Mouse (Mus musculus) heart, embryonic 14.5 days (tissue): ENCODE data around the gene Gm20696. TPM values are rescaled to one million over a fixed set of nuclear protein-coding genes. Genes with fewer than 3 reads are reported as not detected.

Source experiments
- ATAC-seq: fragments of 200-750 bp; cut with Nextera tagmentation; 2 replicates; pipeline ENCODE4 v1.8.0; 2017; ENCODE audit warnings: low read depth, moderate TSS enrichment; ENCODE audit not compliant: insufficient number of reproducible peaks, insufficient read depth, low FRiP score
- H3K27ac ChIP-seq, 2 experiments: fragments of 200-500 bp in 1 of 2; fragments of 300-500 bp in 1 of 2; sonication (generic) in 1 of 2; replicated peaks in 1 of 2; 2 replicates each; pipeline ENCODE4 v1.5.1; 2012 to 2014; ENCODE audit warnings: low read depth in 2 of 2, low read length in 2 of 2, control low read depth in 1 of 2, mild to moderate bottlenecking in 1 of 2, mixed read lengths in 1 of 2; ENCODE audit not compliant: control insufficient read depth in 1 of 2, insufficient read depth in 1 of 2
- H3K27me3 ChIP-seq: fragments of 300-500 bp; sonication (generic); 2 replicates; pipeline ENCODE4 v1.6.1; 2014; ENCODE audit warnings: mild to moderate bottlenecking, low read length, control low read depth; ENCODE audit not compliant: control insufficient read depth, insufficient read depth
- H3K36me3 ChIP-seq: fragments of 300-500 bp; sonication (generic); 2 replicates; pipeline ENCODE4 v1.6.1; 2014; ENCODE audit warnings: mild to moderate bottlenecking, control low read depth, low read length, mixed read lengths; ENCODE audit not compliant: control insufficient read depth, insufficient read depth
- H3K4me1 ChIP-seq, 2 experiments: fragments of 200-500 bp in 1 of 2; fragments of 300-500 bp in 1 of 2; sonication (generic) in 1 of 2; 2 replicates each; pipeline ENCODE4 v1.6.1; 2012 to 2014; ENCODE audit warnings: low read length in 2 of 2, control low read depth in 1 of 2, mixed read lengths in 1 of 2; ENCODE audit not compliant: control insufficient read depth in 2 of 2, insufficient read depth in 2 of 2
- H3K4me2 ChIP-seq: fragments of 300-500 bp; sonication (generic); 2 replicates; pipeline ENCODE4 v1.6.1; 2014; ENCODE audit warnings: mild to moderate bottlenecking, low read length
- H3K4me3 ChIP-seq, 2 experiments: fragments of 200-500 bp in 1 of 2; fragments of 300-500 bp in 1 of 2; sonication (generic) in 1 of 2; 2 replicates each; pipeline ENCODE4 v1.5.1; 2012 to 2014; ENCODE audit warnings: low read length in 2 of 2, mild to moderate bottlenecking in 2 of 2, control low read depth in 1 of 2, low read depth in 1 of 2, moderate library complexity in 1 of 2; ENCODE audit not compliant: control insufficient read depth in 1 of 2, insufficient read depth in 1 of 2
- H3K9ac ChIP-seq: fragments of 300-500 bp; sonication (generic); 2 replicates; pipeline ENCODE4 v1.6.1; 2014; ENCODE audit warnings: mild to moderate bottlenecking, low read length
- H3K9me3 ChIP-seq: fragments of 300-500 bp; sonication (generic); 2 replicates; pipeline ENCODE4 v1.6.1; 2016; ENCODE audit warnings: low read length, control low read depth; ENCODE audit not compliant: control insufficient read depth
- WGBS: fragments of 180-500 bp; shearing (Covaris S2); extraction: QIAGEN DNeasy Blood & Tissue Kit; methylation state at CpG from one replicate; pipeline ENCODE4 v1.1.7; 2014; 5-methylcytosine and 5-hydroxymethylcytosine counted together
- polyA plus RNA-seq: library from polyadenylated mRNA; unstranded; fragments of >200 nt; fragmentation: Nextera tagmentation; extraction: Ambion mirVana; gene quantifications from 2 replicates; pipeline ENCODE4 v1.2.1, GENCODE M21; 2014

Gene Gm20696
- polyA plus RNA-seq, 1 experiment from 2014 or later: 3.9 TPM

DNA sequence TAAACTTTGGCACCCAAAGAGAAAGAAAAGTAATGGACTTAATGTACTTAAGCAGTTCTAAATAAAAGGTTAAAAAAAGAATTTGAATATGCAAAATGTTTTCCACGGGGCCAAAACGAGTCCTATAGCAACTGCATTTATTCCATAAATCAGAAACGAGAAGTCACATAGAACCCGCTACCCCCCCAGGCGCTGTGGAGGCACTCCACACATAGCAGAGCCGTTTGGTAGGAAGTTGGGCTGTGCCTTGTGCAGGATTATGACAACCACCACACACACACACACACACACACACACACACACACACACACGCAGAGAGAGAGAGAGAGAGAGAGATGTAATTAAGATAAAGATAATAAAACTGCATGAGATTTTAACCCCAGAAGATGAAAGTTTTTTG, 46.1 kb downstream of the Gm20696 start:
- Histone ChIP-seq H3K9me3 (no peaks in the 10 kb centered on the region), H3K9ac (no peak overlapping the region), H3K4me3 (no peak overlapping the region), H3K27ac (no peak overlapping the region), H3K27me3 (no peaks in the 10 kb centered on the region), H3K36me3 (no peaks in the 10 kb centered on the region), H3K4me1 (peaks cover 0 to 2% of the 10 kb centered on the region in 2 experiments; a peak in 2 of 4 replicates), H3K4me2 (no peak overlapping the region)
- no peak for ATAC-seq
- WGBS: 85% methylated on average over 7 of the region's 7 CpGs

DNA sequence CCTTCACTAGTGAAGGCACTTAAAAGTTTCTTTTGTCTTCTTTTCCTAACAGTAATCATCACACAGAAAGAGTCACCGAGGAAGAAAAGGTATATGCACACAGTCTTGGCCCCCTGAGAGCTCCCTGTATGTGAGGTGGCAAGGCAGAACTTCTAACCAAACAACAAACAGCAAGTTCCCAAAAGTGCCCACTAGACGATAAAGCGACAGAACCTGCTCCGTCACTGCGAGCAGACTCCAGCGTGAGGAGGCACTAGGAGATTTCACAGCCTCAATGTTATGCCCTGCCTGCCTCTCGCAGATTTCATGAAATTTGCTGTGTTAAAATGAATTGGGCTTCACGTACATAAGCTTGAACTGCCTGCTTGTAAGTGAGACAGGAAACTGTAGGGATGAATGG, 46.6 kb downstream of the Gm20696 start:
- no peak overlapping the region for H3K4me3 ChIP-seq
- H3K4me2 ChIP-seq: no peak overlapping the region
- no peaks in the 10 kb centered on the region for H3K27me3 ChIP-seq
- H3K9me3 ChIP-seq: no peaks in the 10 kb centered on the region
- no peaks in the 10 kb centered on the region for H3K36me3 ChIP-seq
- WGBS: 42% methylated on average over 8 of the region's 8 CpGs
- peaks cover 3 to 6% of the 10 kb centered on the region in 2 experiments; a peak in 3 of 4 replicates for H3K4me1 ChIP-seq
- no peak overlapping the region for H3K27ac ChIP-seq
- H3K9ac ChIP-seq: no peak overlapping the region
- ATAC-seq: no peak

DNA sequence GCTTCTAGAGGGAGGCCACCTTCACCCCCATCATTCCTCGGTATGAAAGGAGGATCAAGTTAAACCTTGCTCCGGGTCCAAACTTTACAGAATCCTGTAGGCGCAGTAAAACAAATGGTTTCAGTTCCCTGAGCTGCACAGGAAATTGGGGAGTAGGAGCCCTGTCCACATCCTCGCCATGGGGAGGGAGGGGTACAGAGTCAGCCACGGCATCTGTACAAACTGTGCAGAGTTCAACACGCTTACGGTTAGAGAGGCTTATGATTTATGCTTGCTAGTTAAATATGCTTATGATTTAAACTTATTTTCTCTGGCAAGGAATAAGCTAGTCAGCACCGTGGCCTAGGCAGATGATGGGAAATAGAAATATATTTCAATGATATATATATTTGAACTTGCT, 47.1 kb downstream of the Gm20696 start:
- Histone ChIP-seq H3K4me3 (no peak overlapping the region), H3K9ac (no peak overlapping the region), H3K4me2 (no peak overlapping the region), H3K36me3 (no peaks in the 10 kb centered on the region), H3K4me1 (peaks cover 8 to 10% of the 10 kb centered on the region in 2 experiments; a peak in 3 of 4 replicates), H3K27me3 (no peaks in the 10 kb centered on the region), H3K27ac (no peak overlapping the region), H3K9me3 (no peaks in the 10 kb centered on the region)
- WGBS: 69% methylated on average over 8 of the region's 8 CpGs
- no peak for ATAC-seq

DNA sequence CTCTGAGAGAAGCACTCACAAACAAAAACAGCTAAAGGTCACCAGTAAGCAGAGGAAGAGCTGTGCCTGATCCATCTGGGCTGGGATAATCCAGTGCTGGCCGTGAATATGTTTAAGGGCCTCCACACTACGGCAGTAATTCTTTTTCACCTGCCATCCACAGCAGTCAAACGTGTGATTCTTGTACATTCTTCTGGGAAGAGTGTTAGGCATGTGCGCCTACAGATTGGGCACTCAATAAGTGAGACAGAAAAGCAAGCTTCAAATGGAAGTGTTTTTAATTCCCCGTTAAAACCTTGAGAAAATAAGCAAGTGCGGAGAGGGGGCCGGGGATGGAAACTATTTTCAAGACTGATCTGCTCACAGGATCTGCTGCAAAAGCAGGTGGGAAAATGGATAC, 48.7 kb downstream of the Gm20696 start:
- Histone ChIP-seq H3K9me3 (no peaks in the 10 kb centered on the region), H3K9ac (no peak overlapping the region), H3K27ac (no peak overlapping the region), H3K4me3 (no peak overlapping the region), H3K27me3 (no peaks in the 10 kb centered on the region), H3K4me1 (peaks cover 8 to 10% of the 10 kb centered on the region in 2 experiments; a peak in 3 of 4 replicates), H3K36me3 (no peaks in the 10 kb centered on the region), H3K4me2 (no peak overlapping the region)
- ATAC-seq: no peak
- 76% methylated on average over 7 of the region's 7 CpGs for WGBS

DNA sequence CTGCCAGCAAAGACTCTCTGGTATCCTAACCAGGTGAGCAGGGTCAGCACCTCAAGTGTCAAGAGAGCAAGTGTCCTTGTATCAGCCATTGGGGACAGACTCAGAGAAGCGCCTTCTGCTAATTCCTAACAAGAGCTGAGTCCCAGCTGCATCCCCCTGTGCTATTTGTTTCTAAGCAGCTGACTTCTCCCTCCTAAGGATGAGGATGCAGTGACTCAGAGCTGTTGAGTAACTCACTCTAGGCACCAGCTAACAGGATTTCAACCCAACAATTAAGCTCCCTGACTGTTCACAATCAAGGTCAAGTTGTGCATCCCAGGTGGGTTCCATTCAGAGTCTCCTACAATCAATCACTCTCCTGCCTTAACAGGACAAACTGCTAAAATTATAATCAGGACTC, 49.2 kb downstream of the Gm20696 start:
- Histone ChIP-seq H3K9ac (no peak overlapping the region), H3K4me2 (no peak overlapping the region), H3K9me3 (no peaks in the 10 kb centered on the region), H3K27ac (no peak overlapping the region), H3K4me3 (no peak overlapping the region), H3K27me3 (no peaks in the 10 kb centered on the region), H3K4me1 (peaks cover 8 to 10% of the 10 kb centered on the region in 2 experiments; a peak in 3 of 4 replicates), H3K36me3 (no peaks in the 10 kb centered on the region)
- WGBS: 80% methylated on average over 1 of the region's 1 CpGs
- no peak for ATAC-seq

DNA sequence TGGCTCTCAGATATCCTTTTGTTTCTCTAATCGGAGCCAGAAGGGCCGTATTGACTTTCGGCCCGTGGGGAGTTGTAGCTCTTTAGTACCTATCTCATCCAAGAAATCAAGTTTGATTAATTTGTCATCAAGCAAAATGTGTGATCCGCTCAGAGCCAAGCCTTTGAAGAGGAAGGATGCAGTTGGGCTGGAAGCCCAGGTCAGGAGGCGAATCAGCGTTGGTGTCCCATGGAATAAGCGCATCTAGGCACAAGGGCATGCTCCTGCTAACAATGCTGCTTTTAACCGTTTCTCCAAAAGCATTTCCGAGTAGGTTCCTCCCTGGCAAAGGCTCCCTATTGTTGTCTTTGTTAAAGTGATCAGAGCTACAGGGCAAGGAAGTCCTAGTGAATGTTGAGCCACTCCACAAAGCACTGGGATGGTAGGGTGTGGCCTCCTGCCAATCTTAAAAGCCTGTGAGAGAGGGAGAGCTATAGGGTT, 51.3 kb downstream of the Gm20696 start:
- H3K9me3 ChIP-seq: no peaks in the 10 kb centered on the region
- WGBS: 43% methylated on average over 10 of the region's 10 CpGs

DNA sequence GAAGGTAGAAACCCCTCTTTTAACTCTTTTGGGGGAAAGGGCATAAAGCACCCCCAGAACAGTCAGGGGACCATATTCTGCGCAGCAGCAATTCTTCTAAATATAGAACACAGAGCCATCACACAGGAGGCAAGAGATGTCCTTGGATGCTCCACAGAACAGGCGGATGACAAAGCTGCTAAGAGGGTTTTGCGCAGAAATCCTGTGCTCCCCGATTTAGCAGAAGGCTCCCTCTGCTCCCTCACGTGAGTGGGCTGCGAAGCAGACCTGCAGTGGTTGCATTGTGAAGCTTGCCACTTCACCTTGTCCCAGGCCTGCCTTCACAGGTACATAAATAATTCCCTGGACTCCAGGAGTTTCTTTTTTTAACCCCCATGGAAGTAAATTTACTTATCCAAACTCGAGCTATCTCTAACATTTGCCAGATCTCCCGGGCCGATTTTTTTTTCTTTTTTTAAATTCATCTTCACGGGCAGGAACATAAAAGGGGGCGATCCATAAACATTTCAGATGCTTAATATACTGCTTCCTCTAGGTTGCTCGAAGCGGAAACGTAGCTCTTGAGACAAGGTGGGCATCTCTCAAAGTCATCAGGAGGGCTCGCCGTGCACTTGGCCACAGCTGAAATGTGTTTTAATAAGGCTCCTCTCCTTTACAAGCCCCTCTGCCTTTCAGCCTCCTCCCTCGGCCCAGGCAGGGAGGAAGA, 51.9 kb downstream of the Gm20696 start:
- no peaks in the 10 kb centered on the region for H3K27me3 ChIP-seq
- no peaks in the 10 kb centered on the region for H3K9me3 ChIP-seq
- WGBS: 54% methylated on average over 17 of the region's 17 CpGs
- no peak overlapping the region for H3K9ac ChIP-seq
- no peak overlapping the region for H3K4me3 ChIP-seq
- peaks cover 8 to 10% of the 10 kb centered on the region in 2 experiments; a peak in 3 of 4 replicates for H3K4me1 ChIP-seq
- H3K4me2 ChIP-seq: no peak overlapping the region
- no peaks in the 10 kb centered on the region for H3K36me3 ChIP-seq
- H3K27ac ChIP-seq: no peak overlapping the region
- ATAC-seq: no peak

More for the DNA sequence above, 51.3 kb downstream of the Gm20696 start:
- Histone ChIP-seq H3K27me3 (no peaks in the 10 kb centered on the region), H3K4me3 (no peak overlapping the region), H3K27ac (no peak overlapping the region), H3K9ac (no peak overlapping the region), H3K4me2 (no peak overlapping the region), H3K4me1 (peaks cover 8 to 10% of the 10 kb centered on the region in 2 experiments; a peak in 3 of 4 replicates), H3K36me3 (no peaks in the 10 kb centered on the region)
- no peak for ATAC-seq
